ENCODE assay signal across 17 mouse cellular contexts in the genomic region with DNA sequence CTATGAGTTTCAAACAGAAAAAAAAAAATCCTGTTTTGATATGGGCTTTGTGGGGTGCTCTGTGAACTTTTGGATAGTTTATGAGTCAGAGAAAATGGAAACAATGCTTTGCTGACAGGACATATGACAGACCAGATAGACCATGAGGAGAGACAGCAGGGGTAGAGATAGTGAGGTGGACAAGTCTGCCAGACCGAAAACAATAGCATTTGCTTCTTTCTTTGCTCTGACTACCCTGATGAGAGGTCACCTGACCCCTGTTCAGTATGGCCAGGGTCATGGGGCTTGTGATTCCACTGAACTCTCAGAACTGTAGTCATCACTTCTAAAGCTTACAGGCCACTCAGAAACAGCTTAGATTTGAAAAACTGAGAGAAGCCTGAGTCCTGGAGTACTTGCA.
"Had no signal": no experiment of that assay in that cellular context is flagged by ENCODE, and none has a peak within 500 bp of the region (broad histone marks: within the 10 kb centered on the region; RNA-seq: fewer than 3 reads in every experiment).

No protein-coding gene starts in this region.

- ATAC-seq: midbrain, embryonic 16.5 days had no signal

- H3K27ac ChIP-seq: kidney, postnatal 0 days; liver, embryonic 14.5 days; midbrain, embryonic 12.5 days; neural tube, embryonic 13.5 days had no signal

- H3K4me1 ChIP-seq: midbrain, embryonic 12.5 days had no signal

- H3K9me3 ChIP-seq: limb, embryonic 12.5 days; midbrain, embryonic 12.5 days; neural tube, embryonic 13.5 days had no signal

- DNase-seq: kidney, adult 9 months; kidney, postnatal 36 days; layer of hippocampus, adult 9-11 months; layer of hippocampus, postnatal 36 days; lung, adult 2 months; lung, postnatal 10 days; retina, postnatal 1 day; right cerebral cortex, postnatal 4 days; spleen, adult 18-20 months; thymus, adult 18-20 months; thymus, postnatal 14 days had no signal

- H3K27me3 ChIP-seq: limb, embryonic 12.5 days; midbrain, embryonic 12.5 days; neural tube, embryonic 13.5 days had no signal

- H3K4me2 ChIP-seq: limb, embryonic 12.5 days; midbrain, embryonic 12.5 days; neural tube, embryonic 13.5 days had no signal

- H3K9ac ChIP-seq: limb, embryonic 12.5 days; liver, embryonic 14.5 days; midbrain, embryonic 12.5 days; neural tube, embryonic 13.5 days had no signal

- H3K4me3 ChIP-seq: limb, embryonic 12.5 days; midbrain, embryonic 12.5 days; neural tube, embryonic 13.5 days had no signal

- H3K36me3 ChIP-seq: midbrain, embryonic 12.5 days had no signal
